Mouse (Mus musculus) ES-Bruce4 (cell line): ENCODE results near the gene Fndc3b. TPM values are rescaled to one million over a fixed set of nuclear protein-coding genes. Genes with fewer than 3 reads are reported as not detected.

Experiments used
- H3K27ac ChIP-seq: 2 replicates; pipeline ENCODE4 v1.5.1; 2012; ENCODE audit warnings: low read length, inconsistent platforms; ENCODE audit not compliant: insufficient read depth
- H3K27me3 ChIP-seq: 2 replicates; pipeline ENCODE4 v1.6.1; 2012; ENCODE audit warnings: mild to moderate bottlenecking, low read length, inconsistent platforms; ENCODE audit not compliant: control insufficient read depth, poor library complexity, insufficient read depth, severe bottlenecking
- H3K36me3 ChIP-seq: 2 replicates; pipeline ENCODE4 v1.6.1; 2012; ENCODE audit warnings: inconsistent platforms, mild to moderate bottlenecking, low read length, moderate library complexity; ENCODE audit not compliant: control insufficient read depth, poor library complexity, insufficient read depth, severe bottlenecking
- H3K4me1 ChIP-seq: one replicate; pipeline ENCODE4 v1.8.1; 2011; ENCODE audit warnings: low read length; ENCODE audit not compliant: control insufficient read depth, insufficient read depth
- H3K4me3 ChIP-seq: 2 replicates; pipeline ENCODE4 v1.5.1; 2011; ENCODE audit warnings: low read depth, mild to moderate bottlenecking, low read length
- H3K9ac ChIP-seq: 2 replicates; pipeline ENCODE4 v1.6.1; 2012; ENCODE audit warnings: low read depth, mild to moderate bottlenecking, inconsistent platforms; ENCODE audit not compliant: poor library complexity, severe bottlenecking
- H3K9me3 ChIP-seq: replicated peaks from 2 replicates; pipeline ENCODE4 v1.6.1; 2012; ENCODE audit warnings: mild to moderate bottlenecking, low read length, inconsistent platforms; ENCODE audit not compliant: control insufficient read depth, poor library complexity, insufficient read depth, severe bottlenecking
- CTCF ChIP-seq: IDR thresholded peaks from one replicate; pipeline ENCODE4 v1.8.1; 2011; ENCODE audit warnings: low read depth, low read length
- EP300 ChIP-seq: IDR thresholded peaks from 2 replicates; pipeline ENCODE4 v1.6.1; 2011; ENCODE audit warnings: low read depth, low read length; ENCODE audit not compliant: insufficient read depth
- POLR2A ChIP-seq: IDR thresholded peaks from one replicate; pipeline ENCODE4 v1.8.1; 2011; ENCODE audit warnings: low read length; ENCODE audit not compliant: insufficient read depth
- polyA plus RNA-seq: library from polyadenylated mRNA; stranded (reverse); fragments of >200 nt; gene quantifications from 2 replicates; pipeline ENCODE4 v1.2.4, GENCODE M21; 2011; ENCODE audit warnings: low read depth; ENCODE audit not compliant: missing spikeins, insufficient read depth, insufficient read length

The Fndc3b gene
- polyA plus RNA-seq, 1 experiment = 36.7 TPM

- Histone ChIP-seq H3K9me3 (no peaks in the 10 kb centered on the region), H3K27me3 (no peaks in the 10 kb centered on the region; the same call in 1 of the 2 replicates), H3K36me3 (no peaks in the 10 kb centered on the region), H3K4me1 (peaks cover 11% of the 10 kb centered on the region), H3K27ac (no peak overlapping the region), H3K9ac (no peak overlapping the region), H3K4me3 (no peak overlapping the region)
- no peak for TF ChIP-seq POLR2A
- no peak for TF ChIP-seq EP300
- no peak for TF ChIP-seq CTCF
Measured at GRCm38 (mm10) chr3:27704641-27705040, 6.5 kb downstream of the Fndc3b start.

- H3K9ac ChIP-seq = no peak overlapping the region
- no peaks in the 10 kb centered on the region for H3K9me3 ChIP-seq
- peak overlapping the region; percentile 75 for H3K27ac ChIP-seq
- peaks cover 11% of the 10 kb centered on the region for H3K4me1 ChIP-seq
- no peaks in the 10 kb centered on the region; the same call in 1 of the 2 replicates for H3K27me3 ChIP-seq
- TF ChIP-seq POLR2A (no peak), EP300 (peak; percentile 85)
- H3K36me3 ChIP-seq = no peaks in the 10 kb centered on the region
- H3K4me3 ChIP-seq = no peak overlapping the region
Measured at GRCm38 (mm10) chr3:27703531-27703930, 7.6 kb downstream of the Fndc3b start.

- TF ChIP-seq POLR2A (no peak), CTCF (no peak), EP300 (no peak)
- H3K4me3 ChIP-seq = no peak overlapping the region
- no peaks in the 10 kb centered on the region for H3K36me3 ChIP-seq
- H3K9ac ChIP-seq = no peak overlapping the region
- no peaks in the 10 kb centered on the region for H3K9me3 ChIP-seq
- H3K4me1 ChIP-seq = peaks cover 12% of the 10 kb centered on the region
- H3K27ac ChIP-seq = peak overlapping the region; percentile 75
- H3K27me3 ChIP-seq = no peaks in the 10 kb centered on the region
Measured at GRCm38 (mm10) chr3:27703081-27703480, 8.0 kb downstream of the Fndc3b start.

- Histone ChIP-seq H3K4me1 (peaks cover 10% of the 10 kb centered on the region), H3K27ac (peak overlapping the region; percentile 39; the same call in 1 of the 2 replicates), H3K36me3 (no peaks in the 10 kb centered on the region), H3K9me3 (no peaks in the 10 kb centered on the region), H3K4me3 (no peak overlapping the region), H3K27me3 (no peaks in the 10 kb centered on the region), H3K9ac (no peak overlapping the region)
- 0 out of 2 replicates have a peak, but pooled peaks have one; percentile 33 for TF ChIP-seq EP300
- no peak for TF ChIP-seq CTCF
- TF ChIP-seq POLR2A = no peak
Measured at GRCm38 (mm10) chr3:27698671-27699070, 12.4 kb downstream of the Fndc3b start.

- TF ChIP-seq CTCF (no peak), EP300 (no peak), POLR2A (no peak)
Measured at GRCm38 (mm10) chr3:27696449-27696797, 14.7 kb downstream of the Fndc3b start.

GRCm38 (mm10) chr3:27695612-27696448, 15.3 kb downstream of the Fndc3b start:
- H3K9ac ChIP-seq = no peak overlapping the region
- H3K36me3 ChIP-seq = no peaks in the 10 kb centered on the region
- no peak overlapping the region for H3K4me3 ChIP-seq
- peaks cover 2% of the 10 kb centered on the region for H3K4me1 ChIP-seq
- H3K27ac ChIP-seq = no peak overlapping the region
- no peaks in the 10 kb centered on the region for H3K27me3 ChIP-seq
- TF ChIP-seq CTCF = no peak
- no peaks in the 10 kb centered on the region for H3K9me3 ChIP-seq

More at GRCm38 (mm10) chr3:27696449-27696797, 14.7 kb downstream of the Fndc3b start:
- H3K4me3 ChIP-seq = no peak overlapping the region
- H3K27me3 ChIP-seq = no peaks in the 10 kb centered on the region
- no peaks in the 10 kb centered on the region for H3K36me3 ChIP-seq
- no peak overlapping the region for H3K27ac ChIP-seq
- H3K9ac ChIP-seq = no peak overlapping the region
- no peaks in the 10 kb centered on the region for H3K9me3 ChIP-seq
- peaks cover 2% of the 10 kb centered on the region for H3K4me1 ChIP-seq
